Mouse (Mus musculus) E14TG2a.4 (cell line): Measurements from ENCODE around the gene Lbh.

Experiments
- CTCF ChIP-seq: conservative IDR thresholded peaks from 2 replicates; pipeline ENCODE4 v1.5.1; 2014; ENCODE audit warnings: low read length
- NANOG ChIP-seq: IDR thresholded peaks from 2 replicates; pipeline ENCODE4 v1.6.1; 2014; ENCODE audit warnings: borderline replicate concordance, low read length, mixed read lengths

DNA sequence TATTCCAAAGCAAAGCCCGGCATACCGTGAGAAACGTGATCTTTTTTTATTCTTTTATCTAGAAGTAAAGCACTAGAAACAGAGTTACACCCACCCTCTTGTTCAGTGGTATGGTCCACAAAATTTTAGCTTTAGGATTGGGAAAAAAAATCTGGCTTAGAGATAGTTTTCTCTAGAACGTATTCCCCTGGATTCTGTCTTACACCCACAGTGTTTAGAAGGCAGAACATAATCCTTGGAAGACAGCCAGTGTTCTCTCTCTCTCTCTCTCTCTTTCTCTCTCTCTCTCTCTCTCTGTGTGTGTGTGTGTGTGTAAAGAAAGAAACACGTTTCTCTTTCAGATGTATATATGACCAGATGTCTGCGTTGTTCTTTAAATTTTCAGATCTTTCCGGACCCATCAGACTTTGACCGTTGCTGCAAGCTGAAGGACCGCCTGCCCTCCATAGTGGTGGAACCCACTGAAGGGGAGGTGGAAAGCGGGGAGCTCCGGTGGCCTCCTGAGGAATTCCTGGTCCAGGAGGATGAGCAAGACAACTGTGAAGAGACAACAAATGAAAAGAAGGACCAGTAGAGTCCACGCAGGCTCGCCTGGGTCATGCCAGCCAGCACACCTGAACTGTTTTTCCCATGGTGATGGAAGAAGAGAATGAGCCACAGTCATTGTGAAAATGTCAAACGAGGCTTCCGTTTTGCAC is 20.9 kb downstream of the Lbh start:
- TF ChIP-seq CTCF (no peak), NANOG (no peak)
